Mouse (Mus musculus) retina, adult 2 months (tissue): ENCODE data around the gene Zfand4.
"Not testable (repeated sequence)": the region's sequence is repeated elsewhere in the genome, so short reads cannot be mapped to it uniquely, and the experiment has no call there.

Source experiments
- DNase-seq: peaks from one replicate; pipeline ENCODE4 v3.0.0-alpha.2; 2012; ENCODE audit warnings: low read depth, low spot score

The Zfand4 gene

DNA sequence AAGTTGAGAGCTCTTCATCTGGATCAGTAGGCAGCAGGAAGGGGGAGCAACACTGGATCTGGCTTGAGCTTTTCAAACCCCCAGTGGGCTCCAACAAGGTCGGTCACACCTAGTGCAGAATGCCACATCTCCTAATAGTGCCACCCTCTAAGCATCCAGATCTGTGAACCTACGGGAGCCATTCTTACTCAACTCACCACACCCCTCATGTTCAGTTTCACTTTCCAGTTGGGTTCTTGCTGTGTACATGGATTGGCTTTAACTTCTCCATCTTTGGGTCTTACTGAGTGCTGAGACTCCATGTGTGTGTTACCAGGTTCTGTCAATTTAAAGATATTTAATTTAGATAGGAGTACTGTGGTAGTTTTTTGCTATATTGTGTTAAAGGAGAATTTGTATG, 47.4 kb downstream of the Zfand4 start:
- no peak for DNase-seq

DNA sequence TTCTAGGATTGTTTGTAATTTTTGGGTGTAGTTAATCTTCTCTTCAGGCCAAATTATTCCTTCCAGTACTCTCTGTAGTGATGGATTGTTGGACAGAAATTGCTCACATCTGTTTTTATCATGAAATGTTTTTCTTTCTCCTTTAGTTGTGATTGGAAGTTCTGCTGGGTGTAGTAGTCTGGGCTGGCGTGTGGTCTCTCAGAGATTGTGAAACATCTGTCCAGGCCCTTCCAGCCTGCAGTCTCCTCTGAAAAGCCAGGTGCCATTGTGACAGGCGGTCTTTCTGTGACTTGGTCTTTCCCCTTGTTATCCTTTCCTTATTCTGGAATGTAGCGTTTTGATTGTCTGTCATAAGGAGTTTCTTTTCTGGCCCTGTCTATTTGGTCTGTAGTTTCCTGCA, 55.2 kb downstream of the Zfand4 start:
- DNase-seq: no peak

DNA sequence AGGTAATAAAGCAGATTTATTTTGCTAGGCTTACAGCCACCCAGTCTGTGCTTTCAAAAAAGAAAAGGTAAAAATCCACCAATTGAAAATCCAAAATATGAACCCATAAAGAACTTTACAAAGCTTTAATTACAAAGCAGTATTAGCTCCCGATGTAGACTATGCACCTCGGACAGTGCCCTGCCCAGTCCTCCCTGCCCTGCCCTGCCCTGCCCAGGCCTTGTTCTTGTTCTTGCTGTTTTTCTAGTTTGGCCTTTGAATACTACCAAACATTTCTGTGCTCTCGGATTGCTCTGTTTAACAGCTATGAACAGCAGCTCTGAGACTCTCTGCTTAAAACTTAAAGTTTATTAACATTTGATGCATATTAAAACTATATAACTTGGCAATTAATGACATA, 62.6 kb downstream of the Zfand4 start:
- no peak for DNase-seq

DNA sequence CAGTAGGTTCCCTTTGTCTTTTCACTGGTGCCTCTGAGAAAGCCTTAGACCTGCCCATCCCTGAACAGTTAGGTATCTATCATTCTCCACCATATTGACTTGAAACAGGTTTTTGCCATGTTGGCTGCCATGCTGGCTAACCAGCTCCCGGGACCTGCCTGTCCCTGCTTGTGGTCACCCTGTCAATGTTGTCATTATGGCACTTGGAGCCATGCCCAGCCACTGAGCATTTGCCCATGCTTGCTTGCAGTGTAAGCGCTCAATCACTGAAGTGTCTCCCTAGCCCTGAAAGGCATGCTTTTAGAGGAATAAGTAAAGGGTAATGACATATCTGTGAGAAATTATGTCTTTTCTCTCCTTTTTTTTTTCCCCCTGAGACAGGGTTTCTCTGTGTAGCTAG, 67.4 kb downstream of the Zfand4 start:
- no peak for DNase-seq

DNA sequence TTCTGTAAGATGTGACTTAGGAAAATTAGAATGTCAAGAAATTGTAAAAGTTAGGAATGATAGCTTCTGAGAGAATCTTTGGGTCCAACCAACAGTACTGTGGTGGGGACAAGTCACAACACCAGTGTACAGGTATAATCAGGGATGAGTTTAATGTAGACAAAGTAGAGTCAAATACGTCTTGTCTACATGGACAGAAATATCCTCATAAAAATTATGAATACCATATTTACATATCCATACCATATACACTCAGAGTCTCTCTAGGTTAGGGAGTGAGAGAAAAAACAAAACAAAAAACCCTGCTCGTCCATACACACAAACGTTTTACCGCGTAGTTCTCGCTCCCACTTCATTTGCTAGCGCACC, 73.4 kb downstream of the Zfand4 start:
- no peak for DNase-seq

DNA sequence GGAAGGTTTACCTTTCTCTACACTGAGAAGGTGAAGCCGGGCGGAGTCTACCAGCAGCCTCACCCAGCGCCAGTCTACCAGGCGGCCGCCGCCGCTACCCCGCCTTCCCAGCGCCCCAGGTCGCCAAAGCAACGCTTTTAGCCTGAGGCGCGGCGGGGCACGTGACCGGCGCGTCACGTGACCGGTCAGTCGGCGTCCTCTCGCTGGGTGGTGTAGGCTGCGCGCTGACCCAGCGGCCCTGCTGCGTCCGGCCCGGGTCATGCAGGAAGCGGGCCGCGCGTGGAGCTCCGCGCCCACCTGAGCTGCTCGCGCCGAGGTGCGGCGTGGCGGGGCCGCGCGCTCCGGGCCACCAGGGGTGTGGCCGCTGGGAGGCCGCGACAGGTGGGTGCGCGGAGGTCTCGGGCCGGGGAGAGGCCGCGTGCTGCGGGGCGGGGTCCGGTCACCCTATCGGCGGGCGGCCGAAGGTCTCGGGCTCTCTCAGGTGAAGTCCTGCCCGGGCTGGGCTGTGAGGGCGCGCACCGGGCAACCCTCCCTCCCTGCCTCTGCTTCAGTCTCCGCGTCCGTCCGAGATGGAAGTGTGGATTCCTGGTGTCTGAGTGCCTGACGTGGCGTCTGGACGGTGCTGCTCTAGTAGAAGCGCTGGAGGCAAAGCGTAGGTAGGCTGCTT, 73.9 kb downstream of the Zfand4 start, which contains the start of gene March8:
March8 (plus strand) TSS at position 190 of the 667 bp plus-strand sequence.
- peak; percentile 90 for DNase-seq

DNA sequence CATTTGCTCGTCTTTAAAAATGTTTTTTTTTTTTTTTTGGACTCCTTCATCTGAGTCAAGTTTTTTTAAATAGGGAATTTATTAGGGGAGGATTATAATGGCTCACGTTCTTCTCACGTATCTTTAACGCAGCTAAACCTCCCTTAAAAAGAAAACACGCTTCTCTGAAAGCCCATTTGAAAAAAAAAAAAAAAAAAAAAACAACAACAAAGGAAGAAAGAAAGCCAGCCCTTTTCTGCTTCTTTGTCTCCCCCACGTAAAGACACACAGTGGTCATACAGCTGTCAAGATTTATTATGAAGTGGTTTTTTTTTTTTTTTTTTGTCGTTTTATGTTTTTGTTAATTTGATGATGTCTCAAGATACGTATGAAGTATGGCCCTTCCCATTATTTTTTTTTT, 74.5 kb downstream of the Zfand4 start:
- DNase-seq: no peak

DNA sequence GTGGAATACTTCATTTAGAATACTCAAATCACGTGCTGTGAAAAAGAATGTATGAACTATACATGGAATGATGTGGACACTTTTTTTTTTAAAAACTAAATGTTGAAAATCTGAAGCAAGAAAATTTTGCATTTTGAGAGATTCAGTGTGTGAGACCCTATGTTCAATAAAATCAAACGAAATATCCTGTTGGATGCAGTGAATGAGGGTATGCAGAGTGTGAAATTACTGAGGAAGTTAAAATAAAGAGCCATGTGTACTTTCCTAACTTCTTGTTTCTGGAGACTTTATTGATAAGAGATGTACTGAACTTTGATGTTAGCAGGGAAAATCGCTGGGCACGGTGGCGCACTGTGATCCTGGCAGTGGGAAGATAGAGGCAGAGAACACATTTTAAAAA, 75.1 kb downstream of the Zfand4 start:
- DNase-seq: no peak

DNA sequence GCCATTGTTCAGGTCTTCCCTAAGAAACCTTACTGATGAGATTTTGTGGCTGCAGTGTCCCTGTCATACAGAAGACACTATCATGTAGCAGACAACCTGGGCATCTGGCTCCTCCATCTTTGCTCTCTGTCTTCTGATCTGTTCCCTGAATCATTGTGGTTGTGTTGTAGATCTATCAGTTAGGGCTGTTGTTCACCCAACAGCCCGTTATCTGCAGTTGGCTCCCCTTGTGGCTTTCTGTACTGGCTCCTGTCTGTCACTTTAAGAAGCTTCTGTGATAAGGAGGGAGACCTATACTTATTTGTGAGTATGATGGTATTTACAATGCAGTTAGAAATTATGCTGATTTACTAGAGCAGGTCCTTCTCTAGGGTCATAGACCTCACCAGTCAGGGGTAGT, 76.5 kb downstream of the Zfand4 start:
- DNase-seq: no peak

DNA sequence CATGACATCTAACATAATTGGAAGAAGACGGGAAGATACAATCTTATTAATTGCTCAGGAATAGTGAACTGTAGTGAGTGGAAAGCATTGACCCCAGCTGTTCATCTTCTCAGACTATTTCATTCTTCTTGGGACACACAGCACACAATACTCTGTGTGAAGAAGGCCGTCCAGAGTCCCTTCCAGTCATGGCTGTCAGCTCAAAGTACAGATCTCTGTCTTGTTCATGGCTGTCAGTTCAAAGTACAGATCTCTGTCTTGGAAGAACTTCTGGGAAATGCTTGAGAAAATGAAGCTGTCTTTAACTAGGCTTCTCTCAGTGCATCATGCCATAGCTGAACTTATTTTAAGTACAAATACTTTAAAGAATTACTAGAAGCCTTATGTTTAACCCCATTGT, 83.9 kb downstream of the Zfand4 start:
- no peak for DNase-seq

DNA sequence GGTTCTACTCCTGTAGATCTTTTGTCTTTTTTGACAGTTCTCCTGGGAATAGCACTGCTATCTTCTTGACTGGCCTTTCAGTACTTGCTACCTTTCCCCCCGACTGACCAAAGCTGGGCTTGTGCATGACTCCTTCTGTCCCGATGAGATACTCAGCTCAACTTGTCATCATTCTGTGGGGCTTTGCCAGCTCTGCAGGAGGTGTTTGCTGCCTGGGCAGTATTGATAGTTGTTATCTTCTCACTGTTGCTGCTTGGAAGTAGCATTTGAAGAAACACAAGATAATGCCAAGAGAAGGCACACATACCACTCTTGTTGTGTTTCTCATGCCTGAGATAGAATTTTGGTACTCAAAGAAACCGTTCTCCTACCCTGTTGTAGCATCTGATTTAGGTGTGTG, 86.0 kb downstream of the Zfand4 start:
- DNase-seq: no peak

DNA sequence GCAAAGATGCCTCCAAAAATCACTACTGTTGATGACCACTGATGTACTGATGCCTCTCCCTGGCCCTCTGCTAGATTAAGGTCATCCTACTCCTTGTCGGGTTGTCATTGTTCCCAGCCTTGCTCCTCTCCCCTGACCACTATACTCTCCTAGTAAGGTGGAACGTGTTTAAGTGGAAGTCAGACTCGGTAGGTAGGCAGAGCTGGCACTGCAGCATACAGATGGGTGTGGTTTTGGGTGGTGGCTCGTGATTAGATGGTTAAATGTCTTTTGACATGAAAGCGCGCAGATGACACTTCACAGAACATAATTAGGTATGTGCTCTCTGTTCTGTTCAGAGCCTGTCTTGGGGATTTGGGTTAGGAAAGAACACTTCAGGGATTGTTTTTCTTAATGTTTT, 86.6 kb downstream of the Zfand4 start:
- no peak for DNase-seq

DNA sequence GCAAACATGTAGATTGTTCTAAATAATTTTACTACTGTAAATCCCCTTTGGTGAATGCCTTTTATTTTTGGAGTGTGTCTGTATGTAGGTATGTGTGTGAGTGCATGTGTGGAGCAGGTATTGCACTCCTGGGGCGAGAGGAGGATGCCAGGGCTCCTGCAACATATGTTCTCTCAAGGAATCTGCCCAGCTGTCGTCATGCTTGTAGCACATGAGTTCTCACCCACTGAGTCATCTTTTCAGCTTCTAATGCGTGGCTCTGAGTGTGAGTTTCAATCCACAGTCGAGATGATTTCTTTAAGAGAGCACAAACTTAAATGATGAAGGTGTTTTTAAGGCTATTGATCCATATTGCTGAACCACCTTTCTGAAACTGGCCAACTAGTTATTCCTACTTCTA, 87.5 kb downstream of the Zfand4 start:
- DNase-seq: no peak

DNA sequence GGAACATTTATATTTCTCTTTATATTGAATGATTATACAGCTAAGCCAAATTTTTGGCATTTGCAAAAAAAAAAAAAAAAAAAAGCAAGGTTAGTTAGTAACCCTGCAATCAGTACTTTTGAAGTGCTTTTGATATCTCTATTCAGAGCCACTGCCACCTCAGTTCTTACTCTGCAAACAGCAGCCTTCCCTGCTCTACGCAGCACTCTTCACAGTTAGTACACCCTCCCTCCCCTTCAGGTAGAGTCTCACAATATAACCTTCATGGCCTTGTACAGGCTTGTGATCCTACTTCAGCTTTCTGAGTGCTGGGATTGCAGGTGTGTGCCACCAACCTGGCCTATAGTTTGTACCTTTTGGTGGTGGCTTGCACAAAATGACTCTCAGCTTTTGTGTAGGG, 89.4 kb downstream of the Zfand4 start:
- DNase-seq: no peak

DNA sequence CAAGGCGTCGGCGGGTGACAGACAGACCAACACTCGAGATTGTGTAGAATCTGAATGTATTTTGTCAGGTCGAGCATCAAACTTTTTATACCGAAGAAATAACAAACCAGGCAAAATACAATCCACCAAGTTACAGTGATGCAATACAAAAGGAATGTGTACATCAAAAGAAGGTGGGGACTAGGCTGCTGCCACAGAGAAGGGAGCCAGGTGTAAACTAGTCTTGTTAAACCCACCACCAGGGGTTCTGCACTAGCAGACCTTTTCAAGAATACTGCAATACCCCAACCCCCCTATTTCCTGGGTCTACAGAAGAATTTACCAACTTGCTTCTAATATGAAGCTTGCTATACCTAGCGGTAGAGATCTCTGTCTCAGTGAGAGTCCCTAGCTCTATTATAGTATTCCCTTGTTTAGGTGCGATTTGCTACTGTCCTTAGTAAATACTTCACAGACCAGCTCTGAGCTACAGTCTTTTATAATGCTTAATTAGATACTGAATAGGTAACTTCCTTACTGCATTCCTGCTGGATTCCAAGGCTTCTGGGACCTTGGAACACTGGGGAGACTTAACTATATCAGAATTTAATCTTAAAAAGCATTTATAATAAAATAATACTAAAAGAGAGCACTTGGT, 92.4 kb downstream of the Zfand4 start:
- not testable (repeated sequence) for DNase-seq

DNA sequence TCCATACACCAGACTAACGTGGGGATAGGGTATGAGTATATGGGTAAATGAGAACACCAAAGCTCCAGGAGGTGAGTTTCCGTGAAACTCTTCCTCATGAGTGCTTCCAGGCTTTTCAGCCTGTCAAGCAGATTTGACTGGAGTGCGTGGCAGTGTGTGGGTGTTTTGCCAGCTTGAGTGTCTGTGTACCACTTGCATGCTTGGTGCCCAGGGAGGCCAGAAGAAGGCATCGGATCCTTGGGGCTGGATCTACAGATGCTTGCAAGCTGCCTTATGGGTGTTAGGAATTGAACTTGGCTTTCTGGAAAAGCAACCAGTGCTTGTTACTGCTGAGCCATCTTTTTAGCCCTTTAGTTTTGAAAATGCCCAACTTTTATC, 92.9 kb downstream of the Zfand4 start:
- no peak for DNase-seq

DNA sequence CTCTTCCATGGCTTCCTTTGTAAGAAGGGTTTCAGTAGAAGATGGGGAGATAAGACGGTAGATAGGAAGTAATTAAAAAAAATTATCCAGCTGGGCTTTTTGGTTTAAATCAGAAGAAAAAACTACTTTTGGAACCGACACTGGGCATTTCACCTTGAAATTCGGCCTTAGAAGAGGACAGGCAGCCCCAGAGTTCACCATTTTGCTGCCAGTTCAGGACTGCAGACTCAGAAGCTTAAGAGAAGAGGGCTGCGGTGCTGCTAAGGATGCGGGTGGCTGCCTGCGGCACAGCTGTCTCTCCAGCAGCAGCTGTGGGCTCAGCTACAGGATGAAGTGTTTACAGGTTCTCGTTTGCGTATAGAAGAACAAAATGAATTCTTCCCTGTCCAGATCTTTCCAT, 94.0 kb downstream of the Zfand4 start:
- DNase-seq: no peak

DNA sequence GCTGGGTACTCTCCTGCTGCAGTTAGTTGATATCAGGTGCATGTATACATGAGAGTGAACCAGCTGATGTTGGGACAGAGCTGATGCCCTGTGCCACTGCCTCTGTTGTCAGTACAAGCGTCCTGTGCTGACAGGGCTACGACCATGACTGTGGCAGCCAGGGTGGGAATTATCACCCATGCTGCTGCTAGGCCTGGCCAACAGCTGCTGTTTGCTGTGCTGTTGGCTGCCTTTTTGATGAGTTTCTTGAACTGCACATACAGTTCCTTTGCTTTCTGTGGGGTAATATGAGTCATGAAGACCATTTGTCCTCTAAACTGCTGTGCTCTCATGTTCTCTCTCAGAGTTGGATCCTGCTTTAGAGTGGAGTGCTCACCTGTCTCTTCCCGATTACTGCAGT, 95.2 kb downstream of the Zfand4 start:
- DNase-seq: no peak

DNA sequence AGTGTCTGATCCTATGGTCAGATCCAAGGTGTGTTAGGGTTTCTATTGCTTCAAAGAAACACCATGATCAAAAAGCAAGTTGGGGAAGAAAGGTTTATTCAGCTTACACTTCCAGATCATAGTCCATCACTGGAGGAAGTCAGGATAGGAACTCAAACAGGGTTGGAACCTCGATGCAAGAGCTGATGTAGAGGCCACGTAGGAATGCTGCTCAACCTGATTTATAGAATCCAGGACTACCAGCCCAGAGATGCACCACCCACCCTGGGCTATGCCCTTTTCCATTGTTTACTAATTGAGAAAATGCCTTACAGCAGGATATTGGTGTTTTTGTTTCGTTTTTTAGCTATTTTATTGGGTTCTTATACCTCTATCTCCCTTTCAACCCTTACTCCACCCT, 97.4 kb downstream of the Zfand4 start:
- no peak for DNase-seq

DNA sequence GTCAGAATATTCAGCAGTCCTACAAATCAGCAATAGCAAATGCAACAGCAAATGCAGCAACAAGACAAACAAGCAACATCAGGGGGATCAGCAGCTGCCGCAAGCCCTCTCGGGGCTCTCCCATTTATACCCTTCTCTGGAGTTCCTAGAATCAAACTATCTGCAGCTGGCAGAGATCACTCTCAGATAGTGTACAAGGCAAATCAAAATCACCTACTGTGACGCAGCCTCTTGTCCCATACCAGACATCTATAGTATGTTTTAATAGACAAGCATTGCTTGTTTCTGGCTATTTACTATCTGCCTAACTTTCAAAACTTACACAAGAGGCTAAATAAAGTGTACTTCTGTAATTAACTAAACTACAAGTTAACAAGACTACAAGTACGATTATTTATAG, 98.0 kb downstream of the Zfand4 start:
- DNase-seq: no peak

DNA sequence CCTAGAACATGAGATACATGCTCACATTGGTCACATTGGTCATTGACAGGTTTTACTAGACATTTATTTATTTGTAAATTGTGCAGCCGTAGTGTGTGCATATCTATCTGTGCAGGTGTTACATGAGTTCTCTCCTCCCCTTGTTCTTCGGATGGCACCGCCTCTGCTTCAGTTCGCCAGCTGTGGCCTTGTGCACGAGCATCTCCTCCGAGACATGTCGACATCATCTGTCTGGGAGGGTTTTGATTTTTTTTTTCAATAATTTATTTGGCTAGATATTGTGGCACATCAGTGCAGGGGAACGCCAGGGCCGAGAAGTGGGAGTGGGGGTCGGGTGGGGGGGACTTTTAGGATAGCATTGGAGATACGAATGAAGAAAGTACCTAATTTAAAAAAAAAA, 103.9 kb downstream of the Zfand4 start:
- no peak for DNase-seq

DNA sequence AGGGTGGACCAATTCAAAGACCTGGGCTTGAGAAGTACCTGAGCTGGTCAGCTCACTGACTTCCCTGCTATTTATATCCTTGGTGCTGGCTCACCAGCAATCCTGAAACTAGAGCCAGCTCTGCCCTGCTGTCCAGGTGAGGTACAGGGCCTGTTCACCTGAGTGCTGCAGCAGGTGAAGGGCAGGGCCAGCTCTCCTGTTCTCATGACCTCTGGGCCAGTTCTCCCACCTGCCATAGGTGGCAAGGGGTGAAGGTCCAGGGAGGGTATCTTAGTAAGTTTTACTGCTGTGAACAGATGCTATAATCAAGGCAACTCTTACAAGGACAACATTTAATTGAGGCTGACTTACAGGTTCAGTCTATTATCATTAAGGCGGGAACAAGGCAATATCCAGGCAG, 105.8 kb downstream of the Zfand4 start:
- DNase-seq: no peak

DNA sequence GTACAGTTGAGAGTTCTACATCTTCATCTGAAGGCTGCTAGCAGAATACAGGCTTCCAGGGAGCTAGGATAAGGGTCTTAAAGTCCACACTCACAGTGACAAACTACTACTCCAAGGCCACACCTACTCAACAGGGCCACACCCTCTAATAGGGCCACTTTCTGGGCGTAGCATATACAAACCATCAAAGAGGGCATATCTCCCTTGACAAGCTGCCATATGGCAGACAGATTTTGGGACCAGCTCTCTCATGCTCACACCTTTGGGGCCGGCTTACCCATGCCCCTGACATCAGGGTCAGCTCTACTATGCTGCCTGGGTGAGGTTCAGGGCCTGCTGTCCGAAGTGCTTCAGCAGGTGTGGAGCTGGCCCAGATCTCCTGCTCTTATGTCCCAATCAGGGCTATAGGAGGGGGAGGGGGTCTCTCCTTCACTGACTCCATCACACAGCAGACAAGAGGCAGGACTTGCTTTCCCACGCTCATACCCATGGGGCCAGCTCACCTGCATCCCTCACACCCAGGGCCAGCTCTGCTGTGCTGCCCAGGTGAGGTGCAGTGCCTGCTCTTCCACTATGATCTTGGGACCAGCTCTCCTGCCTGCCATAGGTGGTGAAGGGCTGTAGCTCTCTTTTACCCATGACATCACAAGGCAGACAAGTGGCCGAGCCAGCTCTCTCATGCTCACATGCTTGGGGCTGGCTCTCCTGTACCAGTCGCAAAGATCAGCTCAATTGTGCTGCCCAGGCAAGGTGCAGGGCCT, 106.4 kb downstream of the Zfand4 start:
- DNase-seq: no peak
